Mouse (Mus musculus) mature B cell (primary cell): ENCODE data around the gene 2310011J03Rik.

Experiments used
- in situ Hi-C: fragments of 300-500 bp; cut with MboI; formaldehyde crosslinking; loops from 2 replicates; pipeline ENCODE4 v1.14.3; 2019

2310011J03Rik gene

DNA sequence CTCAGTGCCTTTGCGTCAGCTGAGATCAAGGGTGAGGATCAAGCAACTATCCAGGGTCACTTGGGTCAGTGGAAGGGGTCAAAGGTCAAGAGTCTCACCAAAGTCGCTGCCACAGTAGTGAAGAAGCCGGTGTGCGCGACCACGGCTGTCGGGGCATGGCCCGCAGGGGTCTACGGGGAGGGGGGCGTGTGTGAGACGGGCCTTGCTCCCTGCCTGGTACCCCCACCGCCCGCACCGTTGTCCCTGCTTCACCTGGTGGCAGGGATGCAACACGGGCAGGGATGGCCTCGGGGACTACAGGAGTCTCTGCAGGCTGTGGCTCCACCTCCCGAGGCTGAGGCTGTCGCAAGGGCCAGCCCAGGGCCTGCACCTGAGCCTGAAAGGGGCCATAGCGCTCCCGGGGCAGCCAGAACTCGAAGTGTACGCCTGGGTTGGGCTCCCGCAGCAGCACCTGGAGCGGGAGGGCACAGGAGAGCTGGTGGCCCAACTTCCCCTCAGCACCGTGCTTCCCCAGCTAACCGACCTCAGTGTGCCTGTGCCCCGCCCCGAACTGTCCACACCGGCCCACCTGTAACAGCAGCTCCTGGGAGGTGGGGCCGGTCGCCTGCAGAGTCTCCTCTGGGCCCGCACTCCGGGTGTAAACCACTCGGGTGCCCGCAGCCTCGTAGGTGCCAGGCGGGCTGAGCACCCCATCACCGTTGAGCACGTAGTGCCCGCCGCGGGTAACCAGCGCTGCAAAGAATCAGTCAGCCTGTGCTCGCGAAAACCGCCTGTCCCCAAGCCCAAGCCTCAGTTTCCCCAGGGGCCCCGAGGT, 21.4 kb upstream of the 2310011J03Rik start:
- in situ Hi-C loops: no loop called here

DNA sequence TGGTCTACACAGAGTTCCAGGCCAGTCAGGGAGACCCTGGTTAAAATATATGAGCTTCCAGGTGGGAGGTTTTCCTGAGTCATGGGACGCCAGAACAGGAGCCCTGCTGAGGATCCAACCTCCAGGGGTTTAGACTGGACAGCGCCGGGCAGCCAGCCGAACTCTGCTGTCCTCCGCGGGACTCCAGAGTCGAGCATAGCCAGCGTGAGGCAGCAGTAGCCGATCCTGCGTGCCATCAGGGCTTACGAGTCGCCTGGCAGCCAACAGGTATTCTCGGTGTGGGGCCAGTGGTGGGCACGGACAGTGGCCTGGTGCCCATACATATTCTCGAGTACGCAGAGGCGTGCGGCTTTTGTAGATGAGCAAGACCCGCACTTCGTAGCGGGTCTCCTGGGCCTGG, 20.7 kb upstream of the 2310011J03Rik start:
- in situ Hi-C loops: no loop called here

DNA sequence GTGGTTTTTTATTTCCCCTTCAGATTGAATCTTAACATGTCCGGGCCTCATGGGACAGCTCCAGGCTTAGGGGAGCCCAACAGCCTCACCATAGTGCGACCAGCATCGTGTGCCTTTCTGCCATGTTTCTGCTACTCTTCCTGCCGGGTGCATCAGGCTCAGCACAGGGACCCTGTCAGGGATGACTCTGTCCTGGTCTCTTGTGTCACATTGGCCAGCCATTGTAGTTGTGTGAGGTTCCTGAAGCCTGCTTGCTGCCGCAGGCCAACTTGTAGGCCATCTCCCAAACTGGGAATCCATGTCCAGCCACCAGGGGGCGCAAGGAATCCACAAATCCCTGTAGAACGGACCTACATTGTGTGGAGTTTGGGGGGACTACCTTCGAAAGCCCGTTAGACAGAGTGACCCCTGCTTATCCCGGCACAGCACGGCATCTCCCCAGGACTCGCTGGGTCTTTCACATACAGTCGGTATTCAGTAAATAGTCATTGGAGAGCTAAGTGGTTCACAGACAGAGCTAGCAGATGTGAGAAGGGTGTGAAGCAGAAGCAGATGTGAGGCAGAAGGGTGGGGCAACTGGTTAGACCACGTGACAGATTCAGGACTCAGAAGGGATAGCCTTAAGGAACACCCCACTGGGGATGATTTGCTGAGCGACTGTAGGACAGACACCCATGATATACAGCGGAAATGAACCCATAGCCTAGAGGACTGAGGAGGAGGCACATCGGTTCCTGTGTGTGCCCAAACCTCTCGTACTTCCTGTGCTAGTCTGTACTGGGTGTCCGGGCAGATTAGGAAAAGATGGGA, 19.8 kb upstream of the 2310011J03Rik start:
- in situ Hi-C loops: no loop called here

DNA sequence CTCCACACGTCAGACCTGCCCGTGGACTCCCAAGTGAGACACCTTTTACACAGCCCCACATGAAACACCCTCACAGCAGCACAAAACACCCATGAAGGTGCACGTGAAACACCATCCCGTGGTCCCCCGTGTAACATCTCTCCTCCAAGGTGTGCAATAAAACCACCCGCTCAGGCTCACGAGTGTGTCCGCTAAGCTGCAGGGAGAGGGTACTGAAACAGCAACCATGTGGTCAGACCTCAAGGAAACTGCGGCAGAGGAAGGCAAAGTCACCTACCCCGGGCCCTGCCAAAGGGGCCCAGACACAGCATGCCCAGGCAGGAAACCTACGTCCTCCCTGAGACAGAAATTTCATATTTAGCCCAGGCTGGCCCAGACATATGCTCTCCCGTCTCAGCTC, 15.9 kb upstream of the 2310011J03Rik start:
- in situ Hi-C loops: no loop called here

DNA sequence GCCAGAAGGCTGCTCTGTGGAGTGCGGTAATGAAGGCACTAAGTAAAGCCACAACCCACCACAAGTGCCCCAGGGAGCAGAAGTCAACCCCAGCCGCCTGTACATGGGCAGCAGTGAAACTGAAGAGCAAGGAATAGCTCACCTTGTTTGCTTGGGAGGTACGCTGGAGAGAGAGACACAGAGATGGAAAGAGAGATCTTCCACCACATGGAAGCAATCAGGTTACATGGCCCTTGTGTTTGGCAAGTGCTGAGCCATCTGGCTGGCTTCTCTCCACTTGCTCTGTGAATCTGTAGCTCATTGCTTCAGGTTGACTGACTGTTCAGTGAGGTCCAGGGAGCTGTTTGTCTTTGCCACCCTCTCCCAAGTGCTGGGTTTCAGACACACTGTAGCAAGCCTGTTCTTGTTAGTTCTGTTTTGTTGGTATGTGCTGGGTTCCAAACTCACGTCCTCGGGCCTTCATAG, 12.2 kb upstream of the 2310011J03Rik start:
- in situ Hi-C loops: no loop called here

DNA sequence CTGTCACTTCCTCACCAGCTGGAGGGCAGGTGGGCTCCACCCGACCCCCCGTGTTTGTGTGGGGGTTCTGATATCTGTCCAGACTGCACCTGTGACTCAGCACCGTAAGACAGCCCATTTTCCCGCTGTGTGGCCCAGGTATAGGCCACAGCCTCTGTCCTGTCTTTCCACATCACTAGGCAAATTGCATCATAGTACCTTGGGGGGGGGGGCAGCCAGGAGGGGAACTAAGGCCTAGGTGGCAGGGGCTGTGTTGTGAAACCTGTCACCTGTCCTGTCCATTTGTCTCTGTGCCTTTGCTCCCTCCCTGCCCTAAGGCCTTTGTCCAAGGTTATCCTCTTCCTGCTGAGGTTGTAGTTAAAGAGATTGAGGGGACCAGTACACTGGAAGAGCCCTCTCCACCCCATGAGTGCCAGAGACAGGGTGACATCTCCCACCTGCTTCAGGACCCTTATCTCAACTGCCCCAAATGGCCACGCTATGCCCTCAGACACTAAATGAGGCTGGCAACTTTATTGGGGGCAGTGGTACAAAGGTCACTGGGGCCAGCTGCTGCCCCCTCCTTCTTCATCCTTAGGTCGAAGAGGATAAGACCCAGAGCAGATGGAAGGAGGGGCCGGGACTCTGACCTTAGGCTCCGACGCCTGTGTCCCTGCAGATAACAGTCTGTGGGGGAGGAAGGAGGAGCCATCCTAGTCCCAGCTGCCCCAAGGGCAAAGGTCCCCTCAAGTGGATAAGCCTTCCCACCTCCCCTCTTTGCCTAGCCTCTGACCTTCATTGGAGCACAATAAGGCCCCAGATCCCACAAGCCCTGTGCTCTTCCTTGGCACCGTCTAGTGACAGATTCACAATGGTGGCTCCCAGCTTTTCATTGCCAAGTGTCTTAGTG, 11.5 kb upstream of the 2310011J03Rik start:
- in situ Hi-C loops: no loop called here

DNA sequence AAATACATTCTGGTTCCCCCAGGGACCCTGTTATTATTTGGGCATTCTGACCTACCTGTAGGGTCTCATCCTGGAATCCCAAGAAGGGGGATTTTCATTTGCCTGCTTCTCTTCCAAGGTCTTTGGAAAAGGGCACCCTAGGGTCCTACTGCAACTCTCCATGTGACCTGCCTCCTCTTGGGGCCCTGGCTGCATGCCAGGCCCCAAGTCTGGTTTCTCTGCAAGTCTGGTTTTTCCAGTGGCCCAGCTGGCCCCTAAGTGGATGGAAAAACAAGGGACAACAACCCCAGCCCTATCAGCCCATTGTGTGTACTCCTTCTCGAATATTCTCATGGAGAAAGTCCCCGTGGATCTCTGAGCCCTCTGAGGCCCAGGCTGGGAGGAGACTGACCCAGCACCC, 10.6 kb upstream of the 2310011J03Rik start:
- in situ Hi-C loops: no loop called here

DNA sequence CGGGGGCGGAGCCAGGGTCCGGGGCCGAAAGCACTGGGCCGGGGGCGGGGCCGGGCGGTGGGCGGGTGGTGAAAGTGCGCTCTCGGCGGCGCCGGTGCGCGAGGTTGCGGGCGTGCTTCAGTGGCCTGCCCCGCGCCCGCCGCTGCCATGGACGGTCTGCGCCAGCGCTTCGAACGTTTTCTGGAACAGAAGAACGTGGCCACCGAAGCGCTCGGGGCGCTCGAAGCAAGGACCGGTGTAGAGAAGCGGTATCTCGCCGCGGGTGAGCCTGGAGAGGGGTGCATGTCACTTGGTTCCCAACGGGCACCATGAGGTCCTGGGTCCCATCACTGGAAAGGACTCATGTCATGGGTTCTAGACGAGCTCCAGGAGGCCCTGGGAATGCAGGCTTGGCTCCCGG, 9.7 kb upstream of the 2310011J03Rik start:
- in situ Hi-C loops: no loop called here

DNA sequence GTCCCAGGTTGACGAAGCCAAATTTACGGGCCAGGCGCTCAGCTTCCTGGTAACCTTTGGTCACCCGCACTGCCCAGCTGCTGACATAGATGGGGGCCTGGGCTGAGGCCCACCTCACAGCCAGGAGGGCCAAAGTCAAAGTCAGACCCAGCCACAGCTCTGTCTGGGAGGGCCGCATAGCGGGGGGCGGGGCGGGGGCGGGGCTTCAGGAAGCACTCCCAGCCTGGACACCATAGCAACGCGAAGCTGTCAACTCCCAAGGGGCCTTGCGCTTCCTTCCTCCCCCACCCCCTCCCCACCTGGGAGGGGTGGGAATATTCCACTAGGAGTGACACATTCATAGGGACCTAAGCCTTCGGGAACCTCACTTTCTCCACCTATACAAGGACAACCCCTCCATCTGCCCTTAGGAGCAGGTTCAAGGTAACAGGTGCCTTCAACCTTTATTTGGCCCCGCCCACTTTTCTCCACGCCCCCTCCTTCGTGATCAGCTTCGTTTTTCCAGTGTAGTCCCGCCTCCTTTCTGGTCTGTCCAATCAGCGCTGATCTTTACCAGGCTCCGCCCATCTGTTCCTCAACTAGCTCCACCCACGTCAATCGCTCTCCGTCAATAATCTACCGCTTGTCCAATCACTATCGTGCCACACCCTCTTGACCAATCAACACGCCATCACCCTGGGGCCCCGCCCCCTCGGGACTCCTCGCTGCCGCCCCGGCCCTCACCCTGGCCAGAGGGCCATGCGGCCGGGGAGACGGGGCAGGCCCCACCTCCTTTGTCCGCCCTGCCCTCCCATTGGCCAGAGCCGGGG, 9.1 kb upstream of the 2310011J03Rik start, which contains the start of the genes Pcsk4 and Reep6:
Gene Pcsk4 (minus strand): TSS at position 226 of the 809 bp plus-strand sequence.
Gene Reep6 (plus strand): TSS at position 681 of the 809 bp plus-strand sequence.
- in situ Hi-C loops: no loop called here

DNA sequence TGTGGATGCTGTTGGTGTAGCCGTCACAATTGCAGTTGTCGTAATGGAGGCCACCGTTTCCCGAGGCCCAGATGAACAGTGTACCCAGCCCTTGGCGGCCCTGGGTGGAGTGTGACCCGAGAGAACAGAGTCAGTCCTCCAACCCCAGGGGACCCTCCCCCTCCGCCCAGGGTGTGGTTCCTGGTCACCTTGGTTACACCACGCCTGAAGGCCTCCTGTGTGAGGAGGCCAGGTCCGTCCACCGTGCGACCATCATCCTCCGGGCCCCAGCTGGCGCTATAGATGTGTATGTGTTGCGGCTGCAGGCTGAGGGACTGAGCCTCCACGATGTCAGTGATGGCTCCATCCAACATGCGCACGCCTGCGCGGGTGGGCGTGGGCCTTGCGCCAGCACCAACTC, 4.7 kb upstream of the 2310011J03Rik start:
- in situ Hi-C loops: no loop called here

DNA sequence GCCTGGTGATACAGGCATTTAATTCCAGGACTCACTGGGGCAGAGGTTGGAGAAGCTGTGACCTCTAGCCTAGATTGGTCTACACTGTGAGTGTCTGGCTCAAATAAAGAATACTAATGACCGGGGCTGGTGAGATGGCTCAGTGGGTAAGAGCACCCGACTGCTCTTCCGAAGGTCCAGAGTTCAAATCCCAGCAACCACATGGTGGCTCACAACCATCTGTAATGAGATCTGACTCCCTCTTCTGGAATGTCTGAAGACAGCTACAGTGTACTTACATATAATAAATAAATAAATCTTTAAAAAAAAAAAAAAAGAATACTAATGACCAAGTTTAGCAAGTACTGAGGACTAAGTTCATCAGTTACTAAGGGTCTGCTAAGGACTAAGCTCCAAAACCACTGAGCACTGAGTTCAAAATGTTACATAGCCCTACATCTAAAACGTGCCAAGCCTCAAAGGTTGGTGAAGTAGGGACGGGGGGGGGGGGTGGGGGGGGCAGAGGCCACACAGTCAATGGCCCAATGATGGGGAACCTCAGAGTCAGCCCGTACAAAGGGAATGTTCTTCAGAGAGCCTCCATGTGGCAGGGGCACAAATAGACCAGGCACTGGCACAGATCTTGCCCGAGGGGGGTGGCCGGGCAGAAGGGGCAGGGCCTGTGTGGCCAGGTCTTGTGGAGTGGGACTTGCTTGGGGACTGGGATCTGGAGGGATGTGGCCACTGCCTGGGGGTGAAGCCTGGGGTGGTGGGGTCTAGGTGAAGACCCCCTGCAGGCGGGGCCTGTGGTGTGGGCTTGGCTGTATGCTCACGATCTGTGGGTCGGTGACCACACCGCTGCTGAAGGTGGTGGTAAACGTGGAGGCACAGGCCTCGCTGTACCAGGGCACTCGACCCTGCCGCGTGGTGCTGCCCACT, 4.0 kb upstream of the 2310011J03Rik start:
- in situ Hi-C loops: no loop called here

DNA sequence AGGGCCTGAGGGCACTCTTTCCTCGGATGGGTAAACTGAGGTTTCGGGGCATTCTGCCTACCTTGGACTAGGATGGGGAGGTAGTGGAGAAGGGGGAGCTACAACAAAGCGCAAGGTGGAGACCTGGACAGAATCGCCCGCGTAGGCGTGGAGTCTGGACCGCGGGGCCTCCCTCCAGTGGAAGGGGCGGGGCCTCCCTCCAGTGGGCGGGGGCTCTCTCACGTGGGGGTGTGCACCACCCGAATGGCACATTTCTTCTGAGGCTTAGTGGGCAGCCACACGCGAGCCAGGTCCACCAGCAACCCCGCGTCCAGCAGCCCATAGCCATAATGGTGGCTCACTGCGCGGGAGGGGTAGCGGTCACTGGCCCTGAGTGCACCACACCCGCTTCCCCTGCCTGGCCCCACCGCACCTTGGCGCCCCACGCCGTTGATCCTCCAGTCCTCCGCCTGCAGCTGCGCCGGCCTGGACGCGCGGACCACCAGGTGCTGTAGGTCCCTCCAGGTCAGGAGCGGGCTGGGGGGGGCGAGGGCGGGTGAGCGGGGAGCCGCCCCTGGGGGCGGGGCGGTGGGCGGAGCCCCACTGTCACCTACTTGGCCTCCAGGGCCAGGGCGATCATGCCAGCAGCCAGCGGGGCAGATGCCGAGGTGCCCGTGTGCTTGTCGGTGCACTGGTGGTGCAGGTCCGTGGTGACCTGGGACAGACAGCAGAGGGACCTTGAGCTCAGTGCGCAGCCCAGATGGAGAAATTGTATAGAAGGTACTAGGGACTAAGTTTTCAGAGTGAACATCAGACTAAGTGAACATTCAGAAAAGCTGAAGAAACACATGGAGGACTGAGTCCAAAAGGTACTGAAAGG, 3.2 kb upstream of the 2310011J03Rik start:
- in situ Hi-C loops: no loop called here

DNA sequence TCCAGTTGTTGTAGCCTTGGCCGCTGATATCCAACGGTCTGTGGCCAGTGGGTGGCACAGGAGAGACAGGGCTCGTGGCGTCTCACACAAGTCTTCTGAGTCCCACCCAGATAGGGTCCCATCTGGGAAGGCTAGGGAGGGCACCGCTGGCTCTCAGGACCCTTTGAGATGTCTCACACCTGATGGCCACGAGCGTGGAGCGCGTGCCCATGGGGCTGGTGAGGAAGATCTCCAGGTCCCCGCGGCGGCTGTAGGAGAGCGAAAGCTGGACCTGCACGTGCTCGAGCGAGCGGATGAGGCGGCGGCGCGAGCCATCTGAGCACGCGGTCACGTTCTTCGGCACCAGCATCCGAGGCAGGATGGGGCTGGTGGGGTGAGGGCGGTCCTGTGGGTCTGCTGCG, 2.5 kb upstream of the 2310011J03Rik start:
- in situ Hi-C loops: no loop called here

DNA sequence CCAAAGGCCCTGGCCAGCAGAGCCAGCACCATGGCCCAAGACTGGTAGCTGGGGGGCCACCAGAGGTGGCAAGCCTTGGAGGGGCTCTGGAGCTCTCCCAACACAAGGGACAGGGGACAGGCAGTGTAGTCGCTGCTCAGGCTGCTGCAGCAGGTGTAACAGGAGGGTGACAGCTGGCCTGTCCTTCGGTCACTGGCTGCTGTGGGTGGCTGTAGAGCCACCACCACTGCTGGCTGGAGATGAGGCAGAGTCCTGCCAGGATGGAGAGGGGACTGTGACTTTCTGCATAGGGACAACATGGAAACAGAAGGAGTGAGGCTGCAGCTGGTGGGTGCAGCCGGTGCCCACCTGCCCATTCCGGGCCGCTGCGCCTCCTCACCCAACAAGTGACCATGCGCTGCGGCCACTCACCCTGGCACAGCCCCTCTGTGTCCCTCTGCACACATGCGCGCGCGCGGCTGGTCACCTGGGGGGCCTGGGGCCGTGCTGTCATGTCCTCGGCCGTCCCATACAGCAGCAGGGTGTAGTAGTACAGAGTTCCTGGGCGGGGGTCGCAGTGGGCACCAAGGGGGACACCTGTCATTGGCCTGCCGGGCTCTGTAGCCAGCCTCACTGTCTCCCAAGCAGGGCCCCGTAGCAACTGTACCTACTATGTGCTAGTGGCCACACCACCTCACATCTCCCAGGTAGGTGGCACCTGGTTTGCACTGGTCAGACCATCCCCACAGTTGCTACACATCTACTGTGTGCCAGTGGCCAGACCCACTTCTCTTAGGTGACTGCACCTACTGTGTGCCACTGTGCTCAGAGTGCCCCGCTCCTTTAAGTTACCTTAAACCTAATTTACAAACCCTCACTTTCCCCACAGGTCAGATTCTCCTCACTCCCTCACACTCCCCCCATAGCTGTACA, 1.6 kb upstream of the 2310011J03Rik start:
- in situ Hi-C loops: no loop called here

DNA sequence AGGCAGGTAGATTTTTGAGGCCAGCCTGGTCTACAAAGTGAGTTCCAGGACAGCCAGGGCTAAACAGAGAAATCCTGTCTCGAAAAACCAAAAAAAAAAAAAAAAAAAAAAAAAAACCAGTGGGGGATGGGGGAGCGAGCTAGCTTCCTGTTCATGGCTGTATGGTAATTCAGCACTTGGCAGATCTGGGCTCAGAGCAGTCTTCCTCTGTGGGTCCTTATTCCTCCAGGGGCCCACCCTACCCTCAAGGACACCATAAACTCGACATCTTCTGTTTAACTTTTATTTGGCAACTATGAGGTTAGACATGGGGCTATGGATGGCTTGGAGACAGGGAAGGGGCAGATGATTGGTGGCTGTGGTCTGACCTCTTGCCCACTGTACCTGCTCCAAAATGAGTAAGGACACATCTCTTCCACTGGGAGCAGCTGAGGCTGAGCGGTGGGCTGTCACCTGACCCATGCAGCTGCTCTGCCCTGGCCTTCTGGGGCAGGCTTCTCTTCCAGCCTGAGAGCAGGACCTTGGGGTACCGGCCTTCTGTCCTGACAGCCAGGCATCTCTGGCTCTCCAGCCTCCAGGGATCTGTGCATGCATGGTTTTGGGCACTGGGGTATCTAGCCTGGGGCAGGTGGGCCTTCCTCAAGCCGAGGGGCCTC, 805 bp upstream of the 2310011J03Rik start:
- in situ Hi-C loops: no loop called here

DNA sequence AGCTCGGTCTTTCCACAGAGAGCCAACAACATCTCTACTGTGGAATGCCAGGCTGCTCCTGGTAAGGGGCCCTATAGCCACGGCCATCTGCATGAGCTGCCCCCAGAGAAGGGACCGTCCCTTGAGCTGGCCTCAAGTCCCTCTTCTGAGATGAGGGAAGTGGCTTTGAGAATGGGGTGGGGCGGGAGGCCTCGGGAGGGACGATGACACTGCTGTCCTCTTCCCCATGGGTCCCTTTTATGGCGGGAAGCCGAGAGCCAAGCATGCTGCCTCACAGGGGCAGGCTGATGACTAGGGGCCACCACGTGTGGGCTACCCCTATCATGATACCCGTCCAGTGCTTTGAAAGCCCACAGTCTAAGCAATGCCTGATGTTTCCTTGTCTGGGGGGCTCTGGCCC, 3.3 kb downstream of the 2310011J03Rik start:
- in situ Hi-C loops: no loop called here

DNA sequence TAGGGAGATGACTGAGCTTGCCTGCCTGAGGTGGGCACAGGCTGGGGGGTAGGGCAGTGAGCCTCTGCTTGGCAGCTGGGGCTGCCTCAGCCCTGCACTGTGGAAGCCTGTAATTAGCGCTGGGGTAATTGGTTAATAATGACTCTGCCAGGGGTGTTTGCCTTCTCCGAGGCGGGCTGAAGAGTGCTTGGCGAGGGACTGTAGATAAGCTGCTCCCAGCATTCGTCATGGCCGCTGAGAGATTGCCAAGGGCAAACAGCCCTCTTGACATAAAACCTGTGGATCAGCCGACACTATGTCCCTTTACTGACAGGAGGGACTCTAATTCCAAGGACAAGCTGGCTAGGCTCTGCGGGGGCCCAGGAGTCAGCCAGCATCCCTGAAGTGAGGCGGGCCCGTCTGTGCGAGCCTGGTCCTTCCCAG, 4.0 kb downstream of the 2310011J03Rik start:
- in situ Hi-C loops: no loop called here
